Mouse (Mus musculus): ENCODE measurements around the gene Pif1. TPM values are rescaled to one million over a fixed set of nuclear protein-coding genes. Genes with fewer than 3 reads are reported as not detected.

Pif1 gene
- 0.62 and 1.9 TPM in 2 replicates for polyA plus RNA-seq (2012; rRNA removed; ENCODE audit: low replicate concordance)

GRCm38 (mm10) chr9:65586406-65587269, at the start of gene Pif1:
Gene Pif1, plus strand, starts transcription at chr9:65587160.

GRCm38 (mm10) chr9:65579781-65580371, 7.1 kb upstream of the Pif1 start, which contains the start of gene Plekho2:
Gene Plekho2, minus strand, starts transcription at chr9:65580040.

DNA sequence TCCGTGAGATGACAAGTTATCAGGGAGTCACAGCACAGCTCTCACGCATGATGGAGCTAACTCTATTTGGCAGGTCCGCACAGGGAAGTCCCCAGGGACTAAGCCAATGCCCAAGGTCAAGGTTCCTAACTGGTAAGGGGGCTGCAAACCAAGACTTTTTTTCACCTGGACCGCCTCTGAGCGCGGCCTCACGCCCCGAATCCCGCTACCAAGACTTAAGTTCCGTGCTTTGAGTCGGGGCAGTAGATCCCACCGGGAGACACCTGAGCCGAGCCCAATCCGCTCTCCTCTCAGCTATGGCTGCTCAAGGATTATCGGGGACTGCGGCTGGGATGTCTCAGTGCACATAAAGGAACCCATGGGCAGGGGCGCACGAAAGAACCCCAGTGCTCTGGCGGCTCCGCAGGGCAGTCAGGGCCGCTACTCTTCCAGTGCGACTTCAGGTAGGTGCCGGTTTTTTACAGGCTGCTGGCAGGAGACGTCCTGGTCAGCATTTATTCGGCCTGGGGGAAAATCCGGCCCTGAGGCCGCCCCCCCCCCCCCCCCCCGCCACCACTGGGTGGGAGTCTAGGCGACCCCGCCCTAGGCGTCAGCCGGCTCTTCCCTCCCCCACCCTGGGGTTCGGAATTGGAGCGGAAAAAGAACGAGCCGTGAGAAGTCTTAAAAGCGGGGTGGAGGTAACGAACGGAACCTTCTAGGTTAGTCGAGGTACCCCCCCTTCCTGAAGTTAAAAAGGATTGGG, 42.2 kb downstream of the Pif1 start, which contains the start of gene Rbpms2:
Gene Rbpms2, plus strand, starts transcription at position 624 of the 742 bp plus-strand sequence.

Other genes with a start within 250 kb of the Pif1 start
- 9.5 and 16.5 TPM in 2 replicates for gene Pdcd7, start 241.1 kb upstream of the Pif1 start, polyA plus RNA-seq (2012; rRNA removed; ENCODE audit: low replicate concordance)
- gene Ubap1l, start 226.1 kb upstream of the Pif1 start, polyA plus RNA-seq (2012; rRNA removed; ENCODE audit: low replicate concordance): 0.23 and 0.51 TPM in 2 replicates
- 1.9 and 7.6 TPM in 2 replicates for gene Kbtbd13, start 195.5 kb upstream of the Pif1 start, polyA plus RNA-seq (2012; rRNA removed; ENCODE audit: low replicate concordance)
- gene Rasl12, start 188.7 kb upstream of the Pif1 start, polyA plus RNA-seq (2012; rRNA removed; ENCODE audit: low replicate concordance): 53.4 and 69.3 TPM in 2 replicates
- gene Slc51b, start 164.2 kb upstream of the Pif1 start, polyA plus RNA-seq (2012; rRNA removed; ENCODE audit: low replicate concordance): not detected in 2 replicates
- 9.0 and 11.5 TPM in 2 replicates for gene Mtfmt, start 151.4 kb upstream of the Pif1 start, polyA plus RNA-seq (2012; rRNA removed; ENCODE audit: low replicate concordance)
- gene Spg21, start 126.2 kb upstream of the Pif1 start, polyA plus RNA-seq (2012; rRNA removed; ENCODE audit: low replicate concordance): 28.0 and 46.4 TPM in 2 replicates
- gene Ankdd1a, start 67.0 kb upstream of the Pif1 start, polyA plus RNA-seq (2012; rRNA removed; ENCODE audit: low replicate concordance): 0.65 and 0.81 TPM in 2 replicates
- gene Plekho2, start 7.1 kb upstream of the Pif1 start, polyA plus RNA-seq (2012; rRNA removed; ENCODE audit: low replicate concordance): 46.0 and 49.8 TPM in 2 replicates
- 63.4 and 76.0 TPM in 2 replicates for gene Rbpms2, start 42.5 kb downstream of the Pif1 start, polyA plus RNA-seq (2012; rRNA removed; ENCODE audit: low replicate concordance)
- gene Oaz2, start 80.8 kb downstream of the Pif1 start, polyA plus RNA-seq (2012; rRNA removed; ENCODE audit: low replicate concordance): 106 and 119 TPM in 2 replicates
- gene Zfp609, start 240.4 kb downstream of the Pif1 start, polyA plus RNA-seq (2012; rRNA removed; ENCODE audit: low replicate concordance): 6.4 and 7.6 TPM in 2 replicates